Mouse (Mus musculus) left cerebral cortex, adult 9 months (tissue): Measurements from ENCODE around the gene A030003K21Rik.

ENCODE experiments used
- DNase-seq, 2 experiments: peaks; one replicate each; pipeline ENCODE4 v3.0.0; 2022; ENCODE audit warnings: low spot score in 2 of 2

The A030003K21Rik gene

DNA sequence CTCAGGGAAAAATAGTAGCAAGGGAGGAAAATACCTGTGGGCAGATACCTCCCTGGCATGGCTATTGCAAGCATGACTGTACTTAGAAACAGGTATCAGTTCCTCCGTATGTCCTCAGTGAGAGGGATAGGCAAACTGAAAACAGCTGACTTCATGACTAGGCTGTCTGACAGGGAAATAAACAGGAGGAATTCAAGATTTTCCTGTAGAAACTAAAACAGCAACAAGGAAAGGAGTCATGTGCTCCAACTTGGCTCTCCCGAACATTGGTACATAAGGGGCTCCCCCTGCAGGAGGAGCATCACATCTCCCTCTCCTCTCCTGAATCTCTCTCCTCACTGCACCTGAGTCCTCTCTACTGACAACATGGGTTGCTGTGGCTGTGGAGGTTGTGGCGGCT is 30.2 kb downstream of the A030003K21Rik start, which contains the start of gene A030005L19Rik:
A030005L19Rik (plus strand) TSS at position 301 of the 400 bp plus-strand sequence.
- no peak for DNase-seq

DNA sequence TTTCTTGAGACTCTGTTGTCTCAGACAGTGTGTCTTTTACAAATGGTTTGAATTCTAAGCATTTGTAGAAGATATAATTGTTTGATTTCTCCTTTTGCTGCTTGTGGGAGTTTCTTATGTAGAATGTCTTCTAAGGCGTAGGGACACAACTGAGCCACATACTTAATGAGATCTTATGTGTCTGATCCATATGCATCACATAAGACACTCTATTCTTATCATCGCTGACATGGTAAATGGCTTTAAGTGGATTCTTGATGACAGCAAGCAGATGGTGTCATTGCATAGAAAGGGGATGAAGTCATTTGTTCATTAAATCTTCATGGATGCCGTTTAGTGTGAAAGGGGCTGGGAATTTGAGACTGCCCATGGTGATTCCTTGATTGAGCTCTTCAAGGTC is 37.3 kb downstream of the A030003K21Rik start:
- DNase-seq, result no peak

DNA sequence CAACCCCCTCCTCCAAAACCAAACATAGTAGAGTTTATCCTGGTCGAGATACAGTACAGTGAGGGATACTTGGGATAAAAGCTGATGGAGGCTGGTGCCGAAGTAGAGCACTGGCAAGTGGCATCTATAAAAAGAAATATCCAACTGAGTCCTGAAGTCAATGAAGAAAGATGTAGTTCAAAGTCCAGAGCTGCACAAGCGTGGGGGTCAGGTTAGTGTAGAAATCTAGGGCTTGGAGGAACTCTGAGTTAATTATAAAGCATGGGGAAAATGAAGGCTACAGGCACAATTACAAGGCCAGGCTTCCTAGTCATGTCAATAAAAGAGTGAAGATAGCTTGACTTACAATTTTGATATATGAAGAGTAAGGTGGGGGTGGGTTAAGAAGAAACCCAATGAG is 42.0 kb downstream of the A030003K21Rik start:
- no peak for DNase-seq

DNA sequence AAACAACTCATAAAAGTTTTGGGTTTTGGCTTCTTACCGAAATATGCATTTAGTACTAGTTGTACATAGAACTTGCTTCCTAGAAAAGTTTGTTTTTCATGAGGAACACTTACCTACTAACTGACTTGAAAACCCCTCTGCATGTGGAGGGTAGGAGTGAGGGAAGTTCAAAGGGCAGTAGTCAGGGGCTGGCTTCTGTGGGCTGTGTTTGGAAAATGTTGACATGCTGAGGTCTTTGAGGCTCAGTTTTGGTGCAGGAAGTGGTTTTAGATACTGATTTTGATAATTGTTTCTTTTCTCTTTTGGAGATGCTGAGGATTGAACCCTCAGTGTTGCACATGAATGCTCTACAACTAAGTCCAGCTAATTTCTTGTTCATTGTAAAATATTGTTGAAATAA is 42.6 kb downstream of the A030003K21Rik start:
- DNase-seq, result no peak

DNA sequence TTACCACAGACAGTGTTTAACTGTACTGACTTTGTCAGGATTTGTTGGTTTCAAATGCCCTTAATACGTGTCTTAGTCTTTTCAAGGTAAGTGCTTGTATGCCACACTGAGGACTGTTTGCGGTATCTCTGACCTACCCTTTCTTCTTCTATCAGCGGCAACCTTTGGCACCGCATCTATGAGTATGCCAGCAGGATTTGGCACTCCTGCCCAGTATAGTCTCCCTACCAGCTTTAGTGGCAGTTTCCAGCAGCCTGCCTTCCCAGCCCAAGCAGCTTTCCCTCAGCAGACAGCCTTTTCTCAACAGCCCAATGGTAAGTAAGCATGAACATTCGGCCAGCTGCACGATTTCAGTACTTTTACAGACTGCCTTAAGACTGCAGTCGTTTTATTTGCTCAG is 49.9 kb downstream of the A030003K21Rik start:
- DNase-seq, result no peak
